Mouse (Mus musculus) cerebellum, adult 11-12 months (tissue): ENCODE data around the gene Scaf4.
"Not testable (repeated sequence)": the region's sequence is repeated elsewhere in the genome, so short reads cannot be mapped to it uniquely, and the experiment has no call there.

Source experiments
- DNase-seq: peaks from one replicate; pipeline ENCODE4 v3.0.0; 2022

Gene Scaf4

GRCm38 (mm10) chr16:90290962-90291361 lies 6.7 kb upstream of the Scaf4 start:
- no peak for DNase-seq

GRCm38 (mm10) chr16:90284916-90285315 lies 613 bp upstream of the Scaf4 start:
- no peak for DNase-seq

GRCm38 (mm10) chr16:90283266-90283904 lies 918 bp downstream of the Scaf4 start:
- peak; percentile 48 for DNase-seq

GRCm38 (mm10) chr16:90282620-90283265 lies 1.6 kb downstream of the Scaf4 start:
- DNase-seq = no peak

- DNase-seq = no peak
Observed at GRCm38 (mm10) chr16:90281406-90281805, 2.9 kb downstream of the Scaf4 start.

GRCm38 (mm10) chr16:90280989-90281388 lies 3.3 kb downstream of the Scaf4 start:
- no peak for DNase-seq

GRCm38 (mm10) chr16:90280515-90280914 lies 3.8 kb downstream of the Scaf4 start:
- DNase-seq = no peak

GRCm38 (mm10) chr16:90279058-90279457 lies 5.2 kb downstream of the Scaf4 start:
- no peak for DNase-seq

- DNase-seq = no peak
Observed at GRCm38 (mm10) chr16:90275521-90275920, 8.8 kb downstream of the Scaf4 start.

- no peak for DNase-seq
Observed at GRCm38 (mm10) chr16:90266581-90266980, 17.7 kb downstream of the Scaf4 start.

- no peak for DNase-seq
Observed at GRCm38 (mm10) chr16:90265106-90265505, 19.2 kb downstream of the Scaf4 start.

- DNase-seq = no peak
Observed at GRCm38 (mm10) chr16:90264021-90264420, 20.3 kb downstream of the Scaf4 start.

- DNase-seq = peak; percentile 69
Observed at GRCm38 (mm10) chr16:90261791-90262190, 22.5 kb downstream of the Scaf4 start.

- no peak for DNase-seq
Observed at GRCm38 (mm10) chr16:90260097-90260496, 24.2 kb downstream of the Scaf4 start.

- no peak for DNase-seq
Observed at GRCm38 (mm10) chr16:90259623-90260022, 24.7 kb downstream of the Scaf4 start.

- DNase-seq = no peak
Observed at GRCm38 (mm10) chr16:90258950-90259349, 25.4 kb downstream of the Scaf4 start.

GRCm38 (mm10) chr16:90252521-90252920 lies 31.8 kb downstream of the Scaf4 start:
- DNase-seq = no peak

- not testable (repeated sequence) for DNase-seq
Observed at GRCm38 (mm10) chr16:90251256-90251655, 33.0 kb downstream of the Scaf4 start.

- DNase-seq = peak; percentile 10
Observed at GRCm38 (mm10) chr16:90250099-90250498, 34.2 kb downstream of the Scaf4 start.

- DNase-seq = no peak
Observed at GRCm38 (mm10) chr16:90242426-90243304, 41.6 kb downstream of the Scaf4 start.

- DNase-seq = no peak
Observed at GRCm38 (mm10) chr16:90241875-90242274, 42.4 kb downstream of the Scaf4 start.

GRCm38 (mm10) chr16:90239128-90239746 lies 45.1 kb downstream of the Scaf4 start:
- no peak for DNase-seq

- DNase-seq = no peak
Observed at GRCm38 (mm10) chr16:90235188-90235587, 49.1 kb downstream of the Scaf4 start.
